Mouse (Mus musculus) mammary gland, adult 2 months (tissue): ENCODE results near the gene Olfr1333. TPM values are rescaled to one million over a fixed set of nuclear protein-coding genes. Genes with fewer than 3 reads are reported as not detected.

Experiments
- polyA plus RNA-seq: library from polyadenylated mRNA; depleted of rRNA; stranded (reverse); fragments of >200 nt; gene quantifications from 2 replicates; pipeline ENCODE4 v1.2.3, GENCODE M21; 2012; ENCODE audit warnings: low replicate concordance; rRNA removed

The Olfr1333 gene
- polyA plus RNA-seq: not detected in 2 replicates

GRCm38 (mm10) chr4:118836179-118836578 is at the start of gene Olfr1333:
TSS of gene Olfr1333 (minus strand) at chr4:118836279.

GRCm38 (mm10) chr4:118864349-118864748 is 28.3 kb upstream of the Olfr1333 start, which contains the start of gene Olfr1331:
TSS of gene Olfr1331 (plus strand) at chr4:118864649.

GRCm38 (mm10) chr4:118809844-118810243 is 26.2 kb downstream of the Olfr1333 start, which contains the start of gene Olfr1335:
TSS of gene Olfr1335 (minus strand) at chr4:118809944.

GRCm38 (mm10) chr4:118782486-118782885 is 53.6 kb downstream of the Olfr1333 start, which contains the start of gene Olfr1337:
TSS of gene Olfr1337 (minus strand) at chr4:118782586.

Other genes starting within 250 kb of the Olfr1333 start
- 0.16 TPM in 1 of 2 replicates, not detected in the other for gene Cfap57, start 215.5 kb downstream of the Olfr1333 start, polyA plus RNA-seq
- 9.8 and 13.4 TPM in 2 replicates for gene Ebna1bp2, start 215.5 kb downstream of the Olfr1333 start, polyA plus RNA-seq
- gene Olfr62, start 177.3 kb downstream of the Olfr1333 start, polyA plus RNA-seq: not detected in 2 replicates
- 0.23 TPM in 1 of 2 replicates, not detected in the other for gene Olfr1342, start 143.5 kb downstream of the Olfr1333 start, polyA plus RNA-seq
- not detected in 2 replicates for gene Olfr1341, start 132.8 kb downstream of the Olfr1333 start, polyA plus RNA-seq
- not detected in 2 replicates for gene Olfr1340, start 116.1 kb downstream of the Olfr1333 start, polyA plus RNA-seq
- gene Olfr1339, start 104.1 kb downstream of the Olfr1333 start, polyA plus RNA-seq: not detected in 2 replicates
- not detected in 2 replicates for gene Olfr1338, start 77.5 kb downstream of the Olfr1333 start, polyA plus RNA-seq
- not detected in 2 replicates for gene Olfr1337, start 53.7 kb downstream of the Olfr1333 start, polyA plus RNA-seq
- gene Olfr1335, start 26.3 kb downstream of the Olfr1333 start, polyA plus RNA-seq: not detected in 2 replicates
- not detected in 2 replicates for gene Olfr1331, start 28.4 kb upstream of the Olfr1333 start, polyA plus RNA-seq
- gene Olfr1330, start 52.3 kb upstream of the Olfr1333 start, polyA plus RNA-seq: not detected in 2 replicates
- not detected in 2 replicates for gene Olfr1329, start 81.2 kb upstream of the Olfr1333 start, polyA plus RNA-seq
- not detected in 2 replicates for gene Olfr1328, start 102.3 kb upstream of the Olfr1333 start, polyA plus RNA-seq
- gene Lao1, start 125.3 kb upstream of the Olfr1333 start, polyA plus RNA-seq: 0.10 and 0.20 TPM in 2 replicates